Mouse (Mus musculus): ENCODE measurements around the gene Elavl4.

Gene Elavl4

GRCm38 (mm10) chr4:110266804-110267575 lies 84.7 kb downstream of the Elavl4 start:
- no peak for DNase-seq (ENCODE audit: extremely low spot score, low read depth, low spot score)

GRCm38 (mm10) chr4:110264345-110264943 lies 87.3 kb downstream of the Elavl4 start:
- no peak for DNase-seq (ENCODE audit: extremely low spot score, low read depth, low spot score)

DNA sequence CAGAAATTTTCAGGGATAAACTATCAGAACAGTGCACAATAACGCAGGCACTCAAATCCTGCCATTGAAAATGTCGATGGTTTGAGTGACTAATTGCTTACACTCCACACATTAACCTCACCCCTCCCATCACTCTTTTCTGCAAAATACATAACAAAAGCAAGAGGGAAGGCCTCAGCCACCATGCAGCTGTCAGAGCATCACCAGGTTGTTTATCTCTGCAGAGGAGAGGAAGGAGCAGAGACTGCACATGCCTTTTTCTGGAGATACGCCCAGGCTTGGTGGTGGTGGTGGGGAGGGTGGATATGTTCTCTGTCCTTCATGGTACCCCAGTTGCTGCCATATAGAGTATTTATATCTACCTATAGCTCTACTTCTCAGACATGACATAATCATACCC lies 94.3 kb downstream of the Elavl4 start:
- DNase-seq (ENCODE audit: extremely low spot score, low read depth, low spot score), result no peak

GRCm38 (mm10) chr4:110255617-110256016 lies 96.1 kb downstream of the Elavl4 start:
- DNase-seq (ENCODE audit: extremely low spot score, low read depth, low spot score), result no peak

DNA sequence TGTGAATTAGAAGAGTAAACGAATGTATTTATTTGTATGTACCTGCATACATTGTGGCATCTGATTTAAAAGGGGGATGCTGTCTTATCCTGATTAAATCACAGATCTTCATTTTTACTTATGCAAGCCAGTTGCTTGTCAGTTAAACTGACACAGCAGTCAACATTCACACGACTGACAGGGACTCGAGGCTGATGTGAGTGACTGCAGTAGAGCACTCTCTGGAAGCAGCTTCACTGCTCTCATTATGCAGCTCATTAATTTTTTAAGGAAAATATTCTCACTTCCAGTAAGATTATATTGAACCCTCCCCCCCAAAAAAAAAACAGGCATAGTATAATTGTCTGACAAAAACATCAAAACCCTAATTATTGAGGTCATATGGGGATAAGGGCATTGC lies 101.7 kb downstream of the Elavl4 start:
- DNase-seq (ENCODE audit: extremely low spot score, low read depth, low spot score), result no peak

DNA sequence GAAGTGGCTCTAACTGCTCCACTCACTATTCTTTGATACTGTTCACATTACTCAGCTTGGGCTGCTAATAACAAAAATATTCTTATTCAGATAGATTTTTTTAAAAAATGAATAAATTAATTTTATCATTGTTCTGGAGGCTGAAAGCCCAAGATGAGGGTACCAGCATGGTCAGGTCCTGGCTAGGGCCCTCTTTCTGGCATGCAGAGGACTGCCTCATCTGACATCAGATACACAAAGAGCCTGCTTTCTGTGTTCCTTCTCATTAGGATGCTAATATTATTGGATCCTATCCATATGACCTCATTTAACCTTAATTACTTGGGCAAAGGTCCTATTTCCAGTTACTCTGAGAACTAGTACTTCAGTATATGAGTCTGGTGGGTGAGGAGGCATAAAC lies 108.8 kb downstream of the Elavl4 start:
- DNase-seq (ENCODE audit: extremely low spot score, low read depth, low spot score), result no peak

GRCm38 (mm10) chr4:110234554-110234953 lies 117.2 kb downstream of the Elavl4 start:
- no peak for DNase-seq (ENCODE audit: extremely low spot score, low read depth, low spot score)

DNA sequence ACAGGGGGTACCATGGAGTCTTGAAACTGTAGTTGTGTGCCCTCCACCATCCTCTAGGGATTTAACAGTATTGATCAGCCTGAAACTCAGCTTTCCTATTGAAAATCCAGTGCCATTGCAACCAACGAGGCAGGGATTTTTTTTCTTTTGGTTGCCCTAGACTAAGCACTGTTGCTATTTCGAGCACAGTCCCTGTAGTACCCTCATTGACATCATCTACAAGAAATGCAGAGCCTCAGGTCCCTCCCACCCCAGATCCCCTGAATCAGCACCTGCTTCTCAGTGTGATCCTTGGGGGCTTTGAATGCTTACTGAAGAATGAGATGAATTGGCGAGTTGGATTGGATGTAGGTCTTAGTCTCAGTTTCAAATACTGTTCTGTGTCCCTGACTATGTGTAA lies 119.4 kb downstream of the Elavl4 start:
- DNase-seq (ENCODE audit: extremely low spot score, low read depth, low spot score), result no peak

DNA sequence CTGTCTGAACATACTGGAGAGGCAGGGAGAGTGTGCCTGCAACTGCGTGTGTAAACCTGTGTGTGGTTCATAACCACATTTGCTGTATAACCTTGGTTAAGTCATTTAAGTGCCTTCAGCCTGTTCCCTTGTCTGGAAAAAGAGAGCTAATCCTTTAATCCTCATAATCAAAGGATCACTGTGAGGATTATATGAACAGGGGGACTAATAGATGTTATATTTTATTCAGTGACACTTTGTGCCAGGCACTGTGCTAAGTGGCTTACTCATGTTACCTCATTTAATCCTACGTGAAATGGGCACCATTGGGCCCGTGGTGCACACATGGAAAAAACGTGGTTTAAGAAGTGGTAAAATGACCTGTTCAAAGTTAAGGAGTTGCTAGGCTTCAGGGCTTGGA lies 119.9 kb downstream of the Elavl4 start:
- DNase-seq (ENCODE audit: extremely low spot score, low read depth, low spot score), result no peak

- no peak for DNase-seq (ENCODE audit: extremely low spot score, low read depth, low spot score)
These were observed 122.1 kb downstream of the Elavl4 start for GRCm38 (mm10) chr4:110229652-110230051.

- DNase-seq (ENCODE audit: extremely low spot score, low read depth, low spot score), result no peak
These were observed 122.5 kb downstream of the Elavl4 start for GRCm38 (mm10) chr4:110229238-110229637.

DNA sequence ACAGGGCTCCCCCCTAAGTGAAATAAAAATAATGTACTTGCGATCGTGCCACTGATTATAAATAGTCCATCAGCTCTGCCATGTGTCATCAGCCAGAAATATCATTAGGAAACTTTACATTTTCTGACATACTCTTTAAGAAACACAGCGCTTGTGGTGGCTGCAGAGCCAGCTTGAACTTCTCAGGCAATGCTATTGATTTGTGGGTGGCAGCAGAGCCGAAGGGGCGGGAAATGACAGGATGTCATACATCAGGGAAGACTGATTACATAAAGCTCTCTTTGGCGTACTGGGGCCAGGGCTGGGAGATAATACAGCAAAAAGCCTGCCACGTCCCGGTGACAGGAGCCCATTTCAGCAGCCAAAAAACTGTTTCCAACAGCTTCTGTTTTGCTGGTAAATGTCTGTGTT lies 124.1 kb downstream of the Elavl4 start:
- DNase-seq (ENCODE audit: extremely low spot score, low read depth, low spot score), result no peak

GRCm38 (mm10) chr4:110225492-110225891 lies 126.2 kb downstream of the Elavl4 start:
- DNase-seq (ENCODE audit: extremely low spot score, low read depth, low spot score), result no peak

DNA sequence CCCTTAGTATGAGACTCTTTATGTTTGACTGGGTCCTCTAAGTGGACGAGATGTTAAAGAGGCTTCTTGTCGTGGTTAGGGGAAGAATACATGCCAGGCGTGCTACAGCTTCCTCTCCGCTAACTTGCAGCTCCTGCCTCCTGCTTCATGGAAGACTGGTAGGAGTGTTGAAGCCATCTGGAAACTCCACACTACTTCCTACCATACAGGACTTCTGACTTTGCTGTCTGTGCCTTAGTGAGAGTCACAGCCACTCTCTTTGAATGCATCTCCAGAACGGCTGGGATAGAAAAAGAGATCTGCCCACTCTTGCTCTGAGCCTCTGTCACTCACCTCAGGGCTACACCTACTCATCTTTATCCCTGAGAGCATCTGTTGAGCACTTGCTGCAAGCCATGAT lies 132.9 kb downstream of the Elavl4 start:
- no peak for DNase-seq (ENCODE audit: extremely low spot score, low read depth, low spot score)

DNA sequence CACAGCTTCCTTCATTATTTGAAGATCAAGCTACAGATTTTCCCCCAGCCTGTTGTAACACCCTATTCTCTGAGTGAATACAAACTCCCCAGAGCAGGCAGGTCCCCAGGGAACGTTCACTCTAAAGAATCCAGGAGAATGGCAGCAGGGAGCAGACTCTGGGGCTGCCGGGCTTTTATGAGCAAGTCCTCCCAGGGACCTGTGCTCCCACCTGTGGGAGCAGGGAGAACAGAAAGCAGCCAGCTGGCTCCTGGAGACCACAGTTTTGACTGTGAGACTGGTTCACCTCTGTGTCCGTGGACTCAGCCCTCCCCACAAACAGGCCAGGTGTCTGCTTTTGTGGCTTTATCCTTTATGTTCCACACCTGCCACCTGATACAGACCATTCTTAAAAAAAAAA lies 134.2 kb downstream of the Elavl4 start:
- no peak for DNase-seq (ENCODE audit: extremely low spot score, low read depth, low spot score)

GRCm38 (mm10) chr4:110214543-110214942 lies 137.2 kb downstream of the Elavl4 start:
- no peak for DNase-seq (ENCODE audit: extremely low spot score, low read depth, low spot score)

- no peak for DNase-seq (ENCODE audit: extremely low spot score, low read depth, low spot score)
These were observed 138.0 kb downstream of the Elavl4 start for GRCm38 (mm10) chr4:110213666-110214065.

- DNase-seq (ENCODE audit: extremely low spot score, low read depth, low spot score), result no peak
These were observed 141.5 kb downstream of the Elavl4 start for GRCm38 (mm10) chr4:110210246-110210645.

DNA sequence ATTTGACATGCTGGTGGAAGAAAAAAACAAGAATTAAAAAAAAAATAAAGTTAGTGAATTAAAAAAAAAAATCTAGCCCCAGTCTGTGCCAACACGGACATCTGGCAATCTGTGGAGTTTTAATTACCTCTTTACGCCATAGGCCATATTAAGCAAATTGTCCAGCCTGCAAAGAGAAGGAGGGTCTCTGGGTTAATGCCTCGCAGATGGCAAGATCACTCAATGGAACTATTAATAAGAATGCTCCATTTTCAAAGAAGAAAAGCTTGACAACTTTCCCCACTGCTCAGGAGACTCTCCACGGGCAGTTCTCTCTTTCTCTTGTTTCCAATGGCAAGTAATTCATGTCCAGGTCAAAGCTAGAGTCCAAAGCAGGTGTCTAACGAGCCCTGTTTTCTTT lies 142.1 kb downstream of the Elavl4 start:
- DNase-seq (ENCODE audit: extremely low spot score, low read depth, low spot score), result no peak

DNA sequence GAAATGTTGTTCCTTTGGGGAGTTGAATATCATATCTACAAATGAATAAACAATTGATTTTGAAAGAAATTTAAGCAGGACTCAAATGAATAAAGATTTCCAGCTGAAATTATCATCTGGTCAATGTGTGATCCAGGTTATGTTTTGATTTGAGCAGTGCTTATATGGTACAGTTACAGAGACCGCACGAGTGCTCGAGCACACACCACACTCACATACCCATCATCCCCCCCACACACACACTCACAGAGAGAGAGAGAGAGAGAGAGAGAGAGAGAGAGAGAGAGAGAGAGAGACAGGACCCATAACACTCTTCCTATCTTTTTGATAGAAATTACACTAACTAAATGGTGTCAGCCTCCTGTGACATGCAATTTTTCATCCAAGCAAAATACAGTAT lies 150.0 kb downstream of the Elavl4 start:
- DNase-seq (ENCODE audit: extremely low spot score, low read depth, low spot score), result no peak

DNA sequence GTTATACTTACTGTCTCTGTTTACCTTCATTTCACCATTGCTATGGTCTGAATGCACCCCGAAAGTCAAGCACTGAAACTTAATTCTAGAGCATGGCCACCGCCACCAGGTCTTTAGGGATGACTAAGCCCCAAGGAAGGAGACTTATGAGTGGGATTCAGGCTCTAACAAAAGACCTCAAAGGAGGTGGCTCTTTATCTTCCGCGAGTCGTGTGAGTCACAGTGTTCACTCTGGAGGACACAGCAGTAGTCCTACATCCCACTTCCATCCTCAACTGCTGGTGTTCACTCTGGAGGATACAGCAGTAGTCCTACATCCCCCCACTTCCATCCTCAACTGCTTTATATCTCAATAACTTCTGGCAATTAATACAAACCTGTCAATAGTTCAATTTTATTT lies 151.8 kb downstream of the Elavl4 start:
- no peak for DNase-seq (ENCODE audit: extremely low spot score, low read depth, low spot score)

DNA sequence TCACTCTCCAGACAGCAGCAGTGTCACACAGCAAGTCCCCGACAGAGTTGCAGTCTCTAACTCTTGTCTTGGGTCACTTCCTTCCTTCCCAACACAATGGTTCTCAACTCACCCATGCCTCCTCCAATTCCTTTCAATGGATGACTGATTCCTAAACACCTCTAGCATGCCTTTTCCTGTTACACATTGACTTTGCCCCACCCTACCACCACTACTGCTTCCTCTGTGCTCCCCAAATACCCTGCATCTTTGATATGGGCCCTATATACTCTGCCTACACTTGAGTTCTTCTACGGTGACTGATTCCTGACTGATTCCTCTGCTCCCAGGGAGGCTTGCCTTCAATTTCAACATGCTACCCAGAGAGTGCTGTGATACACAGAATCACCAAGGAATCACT lies 153.1 kb downstream of the Elavl4 start:
- DNase-seq (ENCODE audit: extremely low spot score, low read depth, low spot score), result no peak

- DNase-seq (ENCODE audit: extremely low spot score, low read depth, low spot score), result no peak
These were observed 174.4 kb downstream of the Elavl4 start for GRCm38 (mm10) chr4:110177263-110177662.

Measured in hindlimb bud, embryonic 11.5 days (tissue).